Mouse (Mus musculus) skeletal muscle tissue, postnatal 0 days (tissue): ENCODE measurements around the gene Gm2310. TPM values are rescaled to one million over a fixed set of nuclear protein-coding genes. Genes with fewer than 3 reads are reported as not detected.

ENCODE experiments used
- polyA plus RNA-seq: library from polyadenylated mRNA; unstranded; fragments of >200 nt; fragmentation: Nextera tagmentation; extraction: Ambion mirVana; gene quantifications from 2 replicates; pipeline ENCODE4 v1.2.1, GENCODE M21; 2015

Gm2310 gene
- polyA plus RNA-seq, result not detected in 2 replicates

GRCm38 (mm10) chr15:8519853-8520252 lies at the start of gene Gm2310:
Gene Gm2310 (minus strand): TSS chr15:8519953.

Other genes starting within 250 kb of the Gm2310 start
- 8.7 and 10.1 TPM in 2 replicates for gene Nipbl, start 75.5 kb downstream of the Gm2310 start, polyA plus RNA-seq
- 5.2 and 14.8 TPM in 2 replicates for gene Slc1a3, start 190.8 kb upstream of the Gm2310 start, polyA plus RNA-seq